Mouse (Mus musculus): Measurements from ENCODE around the gene Gm49450.
"Not testable (repeated sequence)": the region's sequence is repeated elsewhere in the genome, so short reads cannot be mapped to it uniquely, and the experiment has no call there.

The Gm49450 gene

DNA sequence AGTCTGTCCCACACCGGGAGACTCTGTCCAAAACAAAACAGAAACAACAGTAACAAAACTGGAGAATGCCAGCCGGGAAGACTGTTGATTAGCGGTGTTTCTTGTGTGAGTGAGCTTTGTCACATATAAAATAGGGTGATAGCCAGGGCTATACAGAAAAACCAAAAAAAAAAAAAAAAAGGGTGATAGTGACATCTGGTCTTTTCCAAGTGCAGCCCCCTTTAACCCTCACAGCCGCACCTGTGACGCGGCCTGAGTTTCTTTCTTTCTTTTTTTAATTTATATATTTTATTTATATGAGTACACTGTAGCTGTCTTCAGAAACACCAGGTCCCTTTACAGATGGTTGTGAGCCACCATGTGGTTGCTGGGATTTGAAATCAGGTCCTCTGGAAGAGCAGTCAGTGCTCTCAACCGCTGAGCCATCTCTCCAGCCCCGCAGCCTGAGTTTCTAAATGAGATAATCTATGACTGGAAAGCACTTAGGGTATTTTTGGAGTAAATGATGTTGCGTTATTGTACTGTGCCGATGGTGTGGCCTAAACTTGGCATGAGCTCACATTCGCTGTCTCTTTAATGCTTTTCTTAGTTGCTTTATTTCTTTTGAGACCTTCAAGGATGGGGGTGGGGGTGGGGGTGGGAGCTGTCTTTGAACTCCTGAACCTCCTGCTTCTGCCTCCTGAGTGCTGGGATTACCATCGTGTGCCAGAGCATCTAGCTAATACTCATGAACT lies 32.8 kb upstream of the Gm49450 start:
- DNase-seq (ENCODE audit: low read depth, low spot score): no peak

DNA sequence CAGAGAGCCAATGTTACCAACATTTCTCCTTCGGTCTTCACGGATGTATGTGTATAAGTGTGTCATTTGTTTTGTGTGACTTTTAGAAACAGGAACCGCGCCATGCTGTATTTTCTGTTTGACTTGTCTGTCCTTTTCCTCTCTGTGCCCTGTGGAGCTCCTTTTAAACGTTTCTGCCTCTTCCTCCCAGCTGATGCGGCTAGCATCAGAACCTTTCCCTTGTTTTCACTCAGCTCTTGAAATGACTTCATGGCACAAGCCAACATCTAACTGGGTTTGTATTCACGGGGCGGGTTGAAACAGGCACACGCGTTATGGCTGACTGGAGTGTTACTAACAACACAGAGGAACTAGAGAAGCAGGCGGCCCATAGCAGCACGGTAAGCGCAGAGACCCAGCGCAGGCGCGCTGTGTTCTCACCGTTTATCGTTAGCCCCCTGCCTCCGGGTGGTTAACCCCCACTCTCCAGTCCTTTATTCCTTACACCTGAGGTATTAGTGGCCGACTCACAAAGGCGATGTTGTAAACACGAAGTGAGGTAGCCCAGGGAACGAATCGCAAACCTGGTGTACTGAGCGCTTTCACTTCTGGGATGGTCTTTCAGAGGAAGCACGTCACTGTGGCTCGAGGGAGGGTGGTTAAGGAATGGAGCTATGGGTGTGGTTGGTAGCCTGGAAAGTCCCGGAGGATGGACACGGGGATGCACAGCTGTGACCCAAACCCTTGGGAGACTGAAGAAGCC lies 32.1 kb upstream of the Gm49450 start:
- DNase-seq (ENCODE audit: low read depth, low spot score): no peak

DNA sequence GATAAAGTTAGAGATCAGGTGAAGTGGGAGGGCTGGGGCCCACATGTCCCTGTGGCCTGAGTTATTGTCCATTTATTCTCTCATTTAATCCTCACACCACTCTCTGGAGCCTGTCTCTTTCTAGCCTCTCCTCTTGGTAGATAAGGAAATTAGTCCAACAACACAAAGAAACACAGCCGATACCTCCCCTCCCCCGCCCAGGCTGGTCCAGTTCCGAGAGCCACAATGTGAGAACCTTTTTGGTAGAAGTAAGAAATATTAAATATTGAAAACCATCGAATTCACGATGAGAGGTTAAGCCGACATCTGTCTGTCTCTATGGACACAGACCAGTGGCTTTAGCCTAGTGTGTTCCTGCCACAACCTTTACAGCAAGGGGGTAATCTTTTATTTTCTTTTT lies 31.3 kb upstream of the Gm49450 start:
- DNase-seq (ENCODE audit: low read depth, low spot score): no peak

DNA sequence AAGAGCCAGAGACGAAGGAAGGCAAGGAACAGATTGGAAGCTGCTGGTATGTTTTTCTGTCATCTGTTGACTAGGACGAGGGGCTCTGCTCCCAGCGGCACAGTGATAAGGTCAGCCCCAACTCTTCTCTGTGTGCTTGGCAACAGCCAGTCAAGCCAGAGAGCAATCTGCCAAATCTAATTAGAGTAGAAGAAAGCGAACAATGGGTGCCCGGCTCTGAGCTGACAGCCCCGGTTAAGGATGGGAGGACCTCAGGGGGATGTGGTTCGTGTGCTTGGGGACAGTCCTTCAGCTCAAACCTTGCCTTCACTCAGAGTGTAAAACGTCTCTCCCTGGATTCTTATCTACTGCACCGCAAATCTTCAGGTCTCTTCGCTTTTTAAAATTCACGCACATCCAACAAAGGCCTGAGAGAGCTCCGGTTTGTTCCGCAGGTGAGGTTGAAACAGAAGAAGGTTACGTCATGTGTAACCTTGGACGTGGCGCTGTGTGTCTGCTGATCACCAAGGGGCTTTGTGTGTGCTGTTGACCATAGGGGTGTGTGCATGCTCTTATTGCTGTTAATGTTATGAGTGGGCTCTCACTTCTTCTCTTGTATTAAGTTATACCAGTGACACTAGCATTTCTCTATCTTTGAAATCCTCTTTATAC lies 30.2 kb upstream of the Gm49450 start:
- DNase-seq (ENCODE audit: low read depth, low spot score): no peak

DNA sequence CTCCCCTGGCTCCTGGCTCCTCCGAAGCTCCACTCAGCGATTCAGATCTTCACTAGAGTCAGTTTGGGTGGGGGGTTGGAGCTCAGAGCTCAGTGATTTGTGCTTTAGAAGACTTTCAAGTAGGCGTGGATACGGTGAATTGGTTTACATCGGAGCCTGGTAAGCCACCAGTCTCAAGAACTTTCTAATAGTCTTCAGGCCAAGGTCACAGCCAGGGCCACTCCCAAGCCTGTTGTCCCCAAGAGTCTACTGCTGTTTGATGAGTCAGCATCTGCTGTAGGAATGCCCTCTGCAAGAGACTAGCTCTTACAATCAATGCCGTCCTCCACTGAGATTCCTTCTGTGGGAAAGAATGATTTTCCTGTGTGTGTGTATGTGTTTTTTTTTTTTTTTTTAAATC lies 28.7 kb upstream of the Gm49450 start:
- DNase-seq (ENCODE audit: low read depth, low spot score): no peak

DNA sequence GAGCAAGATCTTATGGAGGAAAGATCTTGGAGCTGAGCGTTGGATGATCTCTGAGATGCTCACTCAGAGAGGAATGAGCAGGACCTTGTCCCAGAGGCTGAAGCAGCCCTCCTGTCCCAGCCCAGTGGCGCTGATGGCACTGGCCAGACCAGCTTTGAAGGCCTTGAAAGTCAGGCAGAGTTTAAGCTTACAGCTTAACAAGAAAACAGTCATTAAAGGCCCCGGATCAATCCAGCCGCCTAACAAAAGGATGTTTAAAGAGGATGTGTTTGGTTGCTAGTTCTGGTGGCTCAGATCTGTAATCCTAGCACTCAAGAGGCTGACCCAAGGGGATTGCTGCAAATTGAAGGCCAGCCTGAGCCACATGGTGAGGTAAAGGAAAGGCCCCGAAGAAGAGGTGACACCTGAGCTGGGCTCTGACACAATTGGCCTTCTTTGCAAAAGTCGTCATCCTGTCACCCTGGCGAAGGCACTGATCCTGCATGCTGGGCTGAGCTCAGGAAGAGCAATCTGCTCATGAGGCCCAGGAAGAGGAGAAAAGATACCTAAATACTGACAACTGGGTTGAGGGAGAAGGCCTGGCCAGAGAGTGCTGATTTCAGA lies 26.8 kb upstream of the Gm49450 start:
- DNase-seq (ENCODE audit: low read depth, low spot score): no peak

DNA sequence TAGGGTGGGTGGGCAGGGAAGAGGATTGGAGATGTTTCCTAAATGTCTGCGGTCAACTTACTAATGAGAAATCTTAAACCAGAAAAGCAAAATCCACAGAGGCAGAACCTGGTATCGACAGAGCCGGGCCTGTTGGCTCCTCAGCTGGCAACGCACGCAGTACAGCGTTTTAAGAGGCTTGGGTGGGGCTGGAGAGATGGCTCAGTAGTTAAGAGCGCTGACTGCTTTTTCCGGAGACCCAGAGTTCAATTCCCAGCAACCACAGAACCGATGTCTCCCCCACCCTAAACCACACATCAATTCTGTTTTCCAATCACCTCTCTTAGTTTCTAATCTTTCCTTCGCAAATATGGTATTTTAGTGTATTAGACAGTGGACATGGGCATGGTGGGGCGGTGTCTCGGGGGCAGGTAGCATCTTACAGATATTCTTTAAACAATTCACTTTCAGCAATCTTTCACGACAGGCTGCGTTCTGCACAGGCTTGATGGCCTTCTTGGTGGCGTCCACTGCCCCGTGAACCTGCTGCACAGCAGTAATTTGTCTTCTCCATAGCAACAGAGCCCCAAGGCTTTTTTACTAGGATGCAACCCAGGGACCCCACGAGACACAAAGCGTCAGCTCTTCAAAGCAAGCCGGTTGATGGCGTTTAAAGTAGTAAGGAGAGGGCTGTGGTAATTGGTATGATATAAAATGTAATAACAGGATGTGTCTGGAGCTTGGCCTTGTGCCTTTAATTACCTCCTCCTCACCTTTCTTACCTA lies 25.2 kb upstream of the Gm49450 start:
- DNase-seq (ENCODE audit: low read depth, low spot score): no peak

DNA sequence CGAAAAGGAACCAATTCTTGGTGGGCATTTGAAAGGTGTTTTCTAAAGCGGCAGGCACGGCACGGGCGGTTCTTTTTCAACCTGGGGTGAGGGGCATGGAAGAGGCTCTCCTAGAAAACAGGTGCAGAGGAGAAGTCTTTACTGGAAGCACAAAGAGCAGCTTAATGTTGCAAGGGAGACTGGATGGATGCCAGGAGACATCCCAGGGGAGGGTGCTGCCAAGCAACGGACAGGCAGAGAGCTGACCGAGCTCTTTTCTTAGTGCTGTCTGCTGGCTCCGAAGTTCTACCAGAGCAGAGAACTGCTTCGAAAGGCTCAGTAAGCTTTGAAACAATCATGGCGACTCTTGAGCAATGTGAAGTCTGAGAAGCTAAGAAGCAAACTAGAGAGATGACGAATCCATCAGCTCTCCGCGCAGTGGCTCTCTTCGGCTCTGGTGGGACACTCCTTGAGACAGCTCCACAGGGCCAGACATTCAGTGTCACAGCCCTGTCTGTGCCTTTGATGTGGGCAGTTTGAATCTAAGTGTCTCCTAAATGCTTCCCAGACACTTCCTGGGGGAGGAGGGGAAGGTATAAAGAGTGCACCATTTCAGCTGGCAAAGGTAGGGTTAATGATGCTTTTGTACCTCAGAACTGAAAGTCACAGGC lies 24.5 kb upstream of the Gm49450 start:
- DNase-seq (ENCODE audit: low read depth, low spot score): no peak

DNA sequence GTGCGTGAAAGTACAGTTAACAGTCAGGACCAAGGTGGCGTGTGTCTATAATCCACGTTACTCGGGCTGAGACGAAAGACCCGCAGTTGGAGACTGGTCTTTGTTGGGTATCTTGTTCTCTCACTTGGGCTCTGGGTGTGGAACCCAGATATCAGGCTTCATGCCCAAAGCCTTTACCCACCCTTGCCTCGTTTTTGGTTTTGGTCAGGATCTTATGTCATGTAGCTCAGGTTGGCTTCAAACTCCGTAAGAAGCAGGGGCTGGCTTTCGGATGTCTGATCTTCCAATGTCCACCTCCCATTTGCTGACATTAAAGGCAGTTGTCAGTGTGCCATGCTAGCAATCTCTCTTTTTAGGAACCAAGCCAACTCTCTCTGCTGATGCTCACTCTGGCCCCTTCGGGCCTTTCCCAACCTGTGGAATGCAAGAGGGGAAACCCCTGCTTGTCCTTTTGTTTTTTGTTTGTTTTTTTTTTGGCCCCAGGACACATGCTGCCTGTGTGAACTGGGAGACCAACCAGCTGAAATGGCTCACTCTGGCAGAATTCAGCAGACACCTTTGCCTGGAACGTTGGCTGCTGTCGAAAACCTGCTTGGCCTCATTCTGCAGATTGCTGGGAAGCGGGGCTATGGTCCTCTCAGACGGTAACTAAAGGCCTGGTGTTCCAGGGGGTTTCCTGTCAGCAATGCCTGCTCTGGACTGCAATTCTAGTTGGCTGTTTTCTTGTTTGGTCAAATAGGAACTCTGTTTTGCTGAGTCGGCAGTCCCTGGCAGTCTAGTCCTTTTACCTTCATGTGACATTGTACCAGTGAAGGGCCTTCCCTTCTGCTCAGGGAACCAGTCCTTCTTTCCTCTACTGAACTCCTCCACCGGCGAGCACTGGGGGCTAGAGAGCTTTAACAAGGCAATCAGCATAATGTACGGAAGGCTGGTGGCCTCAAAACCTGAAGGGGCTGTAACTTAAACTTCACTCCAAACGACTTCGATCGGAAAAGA lies 23.7 kb upstream of the Gm49450 start:
- no peak for DNase-seq (ENCODE audit: low read depth, low spot score)

DNA sequence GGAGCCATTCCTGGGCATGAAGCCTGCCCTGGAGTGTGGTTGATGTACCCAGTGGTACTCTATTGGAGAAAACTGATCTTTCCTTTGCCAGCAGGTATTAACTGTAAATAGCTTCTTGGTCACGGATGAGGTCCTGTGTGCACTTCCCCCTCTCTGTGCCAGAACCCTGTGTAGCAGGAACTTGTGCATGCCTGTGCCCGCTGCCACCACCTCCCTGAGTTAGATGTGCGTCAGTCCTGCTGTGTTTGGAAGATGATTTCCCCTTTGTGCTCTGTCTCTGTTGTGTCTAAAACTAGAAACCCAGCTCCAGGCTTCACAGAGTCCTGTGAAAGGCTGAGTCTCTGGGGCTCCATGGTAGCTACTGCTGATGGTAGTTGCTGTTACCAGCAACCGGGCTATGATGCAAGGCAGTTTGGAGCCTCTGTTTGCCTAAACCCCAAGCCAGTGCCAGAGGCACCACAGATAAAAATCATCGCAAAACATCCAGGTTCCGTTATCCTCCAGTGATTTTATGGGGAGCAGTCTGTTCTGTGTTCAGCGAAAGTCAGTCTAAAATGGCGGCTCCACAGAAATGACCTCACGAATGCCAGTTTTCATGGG lies 19.8 kb upstream of the Gm49450 start:
- DNase-seq (ENCODE audit: low read depth, low spot score): no peak

DNA sequence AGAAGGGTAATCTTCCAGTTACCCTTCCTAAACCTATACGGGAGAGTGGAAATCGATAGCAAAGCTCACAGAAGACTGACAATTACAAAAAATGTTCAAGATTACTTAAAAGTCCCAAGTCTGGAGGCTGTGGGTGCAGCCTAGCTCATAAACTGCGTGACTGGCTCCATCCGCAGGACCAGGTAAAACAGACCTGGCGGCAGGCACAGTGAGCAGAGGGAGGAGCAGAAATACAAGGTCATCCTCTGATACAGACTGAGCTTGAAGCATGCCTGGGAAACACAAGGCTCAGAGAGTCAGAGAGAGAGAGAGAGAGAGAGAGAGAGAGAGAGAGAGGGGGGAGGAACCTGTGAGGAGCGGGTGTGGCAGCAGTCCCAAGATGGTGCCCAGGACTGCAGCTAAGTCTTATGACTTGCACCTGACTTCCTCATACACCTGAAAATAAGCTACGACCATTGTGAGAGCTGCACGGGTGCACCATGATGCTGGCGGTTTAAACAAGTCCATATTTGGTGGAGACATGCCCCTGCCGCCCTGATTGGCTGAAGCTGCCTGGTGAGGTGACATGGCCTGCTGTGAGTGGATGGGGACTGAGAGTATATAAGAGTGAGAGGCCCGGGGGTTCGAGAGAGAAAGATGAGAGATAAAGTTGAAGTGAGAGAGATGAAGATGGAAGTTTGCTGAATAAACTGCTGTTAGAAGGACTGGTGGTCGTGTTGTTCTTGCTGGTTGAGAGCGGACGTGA lies 18.4 kb upstream of the Gm49450 start:
- DNase-seq (ENCODE audit: low read depth, low spot score): not testable (repeated sequence)

DNA sequence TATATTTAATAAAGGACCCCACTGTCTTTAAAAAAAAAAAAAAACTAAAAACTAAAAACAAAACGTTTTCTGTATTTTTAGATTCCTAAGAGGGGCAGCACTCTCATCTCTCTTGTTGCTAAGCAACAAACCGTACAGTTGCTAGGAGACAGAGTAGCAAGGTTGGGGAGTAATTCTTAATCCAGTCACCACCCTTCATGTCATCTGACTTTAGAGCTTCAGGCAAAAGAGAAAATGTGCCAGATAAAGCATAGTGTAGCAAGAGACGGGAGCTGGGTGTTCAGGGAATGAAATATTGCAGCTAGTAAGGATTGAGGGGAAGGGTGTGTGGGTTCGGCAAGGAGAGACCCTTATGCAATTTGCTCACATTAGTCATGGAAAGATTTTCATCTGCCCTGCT lies 17.8 kb upstream of the Gm49450 start:
- peak; percentile 93 for DNase-seq (ENCODE audit: low read depth, low spot score)

DNA sequence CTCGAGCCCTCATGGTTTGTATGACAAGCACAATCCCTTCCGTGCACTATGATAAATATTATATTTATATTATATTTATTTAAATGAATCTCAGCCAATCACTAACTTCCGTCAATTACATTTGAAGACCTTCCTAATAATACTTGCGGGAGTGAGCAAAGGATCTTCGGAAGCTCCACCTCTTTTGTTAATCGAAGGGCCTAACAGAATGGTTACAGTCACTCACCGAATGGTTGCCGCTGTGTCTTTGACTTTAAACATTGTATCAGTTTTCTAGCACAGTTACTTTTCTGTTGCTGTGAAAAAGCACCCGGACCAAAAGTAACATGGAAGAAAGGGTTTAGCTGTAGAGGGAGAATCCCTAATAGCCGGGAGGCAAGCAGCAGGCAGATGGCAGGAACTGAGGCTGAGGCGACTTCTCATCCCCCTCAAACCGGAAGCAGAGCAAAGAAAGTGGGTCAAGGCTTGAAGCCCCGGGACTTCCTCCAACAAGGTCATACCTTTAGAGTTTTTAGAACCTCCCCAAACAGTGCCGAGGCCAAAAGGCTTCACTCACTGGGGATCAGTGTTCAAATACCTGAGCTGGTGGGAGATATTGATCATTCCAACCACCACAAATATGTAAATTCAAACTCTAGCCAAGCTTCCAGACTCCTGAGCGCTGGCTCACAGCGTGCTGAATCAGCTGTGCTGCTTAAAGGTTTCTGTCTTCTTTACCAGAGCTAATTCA lies 16.2 kb upstream of the Gm49450 start:
- no peak for DNase-seq (ENCODE audit: low read depth, low spot score)

DNA sequence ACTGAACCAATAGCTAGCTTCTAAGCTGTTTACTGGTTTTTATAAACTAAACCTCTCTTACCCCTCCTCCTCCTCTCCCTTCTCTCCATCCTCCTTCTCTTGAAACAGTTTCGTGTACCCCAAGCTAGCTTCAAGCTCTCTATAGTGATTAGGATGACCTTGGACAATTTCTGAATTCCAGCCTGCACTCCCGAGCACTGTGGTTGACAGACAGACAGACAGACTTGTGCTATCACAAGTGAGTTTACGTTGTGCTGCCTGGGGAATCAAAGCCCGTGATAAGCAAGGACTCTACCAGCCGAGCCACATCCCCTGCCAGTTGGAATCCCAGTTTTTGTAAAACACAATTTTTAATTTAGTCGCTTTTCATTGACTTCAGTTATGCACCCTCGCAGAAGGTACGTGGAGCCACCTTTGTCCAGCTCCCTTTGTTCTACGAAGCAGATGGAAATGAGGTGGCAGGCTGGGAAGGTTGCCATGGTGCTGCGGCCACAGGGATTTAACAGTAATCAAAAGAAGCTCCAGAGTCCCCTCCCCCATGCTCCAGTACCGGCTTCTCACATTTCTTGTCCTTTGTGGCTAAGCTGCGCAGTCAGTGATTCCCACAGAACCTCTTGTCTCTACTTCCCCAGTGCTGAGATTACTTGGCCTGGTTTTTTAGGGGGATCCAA lies 15.5 kb upstream of the Gm49450 start:
- no peak for DNase-seq (ENCODE audit: low read depth, low spot score)

DNA sequence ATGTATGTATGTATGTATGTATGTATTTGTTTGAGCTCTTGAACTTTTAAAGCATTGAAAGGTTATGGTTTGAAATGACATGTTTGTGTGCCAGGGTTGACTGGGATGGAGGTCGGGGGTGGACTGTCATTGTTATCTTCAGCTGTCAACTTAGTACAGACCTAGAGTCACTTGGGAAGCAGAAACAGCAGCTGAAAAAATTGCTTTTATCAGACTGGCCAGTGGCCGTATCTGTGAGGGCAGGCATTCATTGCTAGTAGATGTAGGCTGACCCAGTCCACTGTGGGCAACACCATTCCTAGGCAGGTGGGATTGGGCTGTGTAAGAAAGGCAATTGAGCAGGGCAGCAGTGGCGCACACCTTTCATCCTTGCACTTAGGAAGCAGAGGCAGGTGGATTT lies 6.2 kb upstream of the Gm49450 start:
- DNase-seq (ENCODE audit: low read depth, low spot score): no peak

DNA sequence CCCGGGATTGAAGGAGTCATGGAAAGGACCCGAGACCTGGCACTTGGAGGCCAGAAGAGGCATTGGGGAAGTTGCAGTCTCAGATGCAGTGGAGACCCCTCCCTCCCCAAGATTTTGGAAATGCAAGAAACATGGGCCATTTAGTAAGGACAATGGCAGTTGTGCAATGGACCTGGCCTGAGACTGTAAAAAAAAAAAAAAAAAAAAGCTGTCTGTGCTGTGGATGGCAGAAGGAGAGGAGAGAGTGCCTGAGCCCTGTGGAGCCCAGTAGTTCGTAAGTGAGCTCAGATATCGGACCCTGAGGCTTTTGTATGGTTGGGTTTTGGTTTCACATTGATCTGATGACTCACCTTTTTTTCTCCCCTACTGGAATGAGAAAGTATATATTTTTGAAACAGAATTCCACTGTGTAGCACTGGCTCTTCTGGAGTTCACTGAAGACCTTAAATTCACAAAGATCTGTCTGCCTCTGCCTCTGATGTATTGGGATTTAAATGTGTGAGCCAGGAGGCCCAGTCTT lies 5.6 kb upstream of the Gm49450 start:
- no peak for DNase-seq (ENCODE audit: low read depth, low spot score)

DNA sequence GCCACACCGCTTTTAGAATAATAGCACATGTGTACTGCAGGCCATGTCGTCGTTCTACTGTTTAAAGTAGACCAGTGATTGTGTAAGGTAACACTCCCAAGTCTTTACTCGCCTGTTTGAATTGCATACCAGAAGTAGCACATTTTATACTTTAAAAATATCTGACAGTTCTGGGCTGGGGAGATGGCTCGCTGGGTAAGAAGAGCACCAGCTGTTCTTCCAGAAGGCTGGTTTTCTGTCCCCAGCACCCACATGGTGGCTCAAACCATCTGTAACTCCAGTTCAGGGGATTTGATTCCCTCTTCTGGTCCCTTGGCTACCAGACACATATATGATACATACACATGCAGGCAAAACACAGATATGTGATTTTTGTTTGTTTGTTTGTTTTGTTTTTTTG lies 4.1 kb upstream of the Gm49450 start:
- no peak for DNase-seq (ENCODE audit: low read depth, low spot score)

Measured in brain, embryonic 18.5 days (tissue).